Mouse (Mus musculus) ES-Bruce4 (cell line): Measurements from ENCODE around the gene Morc2b.

ENCODE experiments used
- CTCF ChIP-seq: IDR thresholded peaks from one replicate; pipeline ENCODE4 v1.8.1; 2011; ENCODE audit warnings: low read depth, low read length
- POLR2A ChIP-seq: IDR thresholded peaks from one replicate; pipeline ENCODE4 v1.8.1; 2011; ENCODE audit warnings: low read length; ENCODE audit not compliant: insufficient read depth

GRCm38 (mm10) chr17:33097396-33097795 lies 42.1 kb downstream of the Morc2b start:
- TF ChIP-seq CTCF: no peak
- TF ChIP-seq POLR2A: no peak
